Mouse (Mus musculus) lung, embryonic 15.5 days (tissue): ENCODE measurements around the gene Tet3. TPM values are rescaled to one million over a fixed set of nuclear protein-coding genes. Genes with fewer than 3 reads are reported as not detected.
A peak's percentile ranks its signal among the peaks of the same experiment; 100 is the strongest.

Experiments
- ATAC-seq: fragments of 200-750 bp; cut with Nextera tagmentation; 2 replicates; pipeline ENCODE4 v1.8.0; 2017; ENCODE audit warnings: moderate number of reproducible peaks, borderline replicate concordance; ENCODE audit not compliant: low FRiP score, low TSS enrichment; ENCODE audit errors: extremely low read depth
- H3K27ac ChIP-seq: fragments of 300-500 bp; sonication (generic); 2 replicates; pipeline ENCODE4 v1.5.1; 2015; ENCODE audit warnings: moderate library complexity, mild to moderate bottlenecking, inconsistent platforms
- H3K27me3 ChIP-seq: fragments of 300-500 bp; sonication (generic); 2 replicates; pipeline ENCODE4 v1.6.1; 2015; ENCODE audit warnings: inconsistent platforms
- H3K36me3 ChIP-seq: fragments of 300-500 bp; sonication (generic); 2 replicates; pipeline ENCODE4 v1.6.1; 2015; ENCODE audit warnings: inconsistent platforms
- H3K4me1 ChIP-seq: fragments of 300-500 bp; sonication (generic); 2 replicates; pipeline ENCODE4 v1.6.1; 2015; ENCODE audit warnings: inconsistent platforms
- H3K4me2 ChIP-seq: fragments of 300-500 bp; sonication (generic); 2 replicates; pipeline ENCODE4 v1.6.1; 2015; ENCODE audit warnings: inconsistent platforms, mild to moderate bottlenecking, moderate library complexity
- H3K4me3 ChIP-seq: fragments of 300-500 bp; sonication (generic); 2 replicates; pipeline ENCODE4 v1.5.1; 2015; ENCODE audit warnings: mild to moderate bottlenecking, inconsistent platforms
- H3K9ac ChIP-seq: fragments of 300-500 bp; sonication (generic); 2 replicates; pipeline ENCODE4 v1.6.1; 2015; ENCODE audit warnings: inconsistent platforms
- H3K9me3 ChIP-seq: fragments of 300-500 bp; sonication (generic); 2 replicates; pipeline ENCODE4 v1.6.1; 2016; ENCODE audit warnings: inconsistent platforms
- WGBS: fragments of 180-500 bp; shearing (Covaris S2); methylation state at CpG from one replicate; pipeline ENCODE4 v1.1.7; 2015; 5-methylcytosine and 5-hydroxymethylcytosine counted together
- polyA plus RNA-seq: library from polyadenylated mRNA; unstranded; fragments of >200 nt; fragmentation: Nextera tagmentation; extraction: Ambion mirVana; gene quantifications from 2 replicates; pipeline ENCODE4 v1.2.1, GENCODE M21; 2015

Gene Tet3
- polyA plus RNA-seq, 1 experiment from 2014 or later: 37.1 TPM

DNA sequence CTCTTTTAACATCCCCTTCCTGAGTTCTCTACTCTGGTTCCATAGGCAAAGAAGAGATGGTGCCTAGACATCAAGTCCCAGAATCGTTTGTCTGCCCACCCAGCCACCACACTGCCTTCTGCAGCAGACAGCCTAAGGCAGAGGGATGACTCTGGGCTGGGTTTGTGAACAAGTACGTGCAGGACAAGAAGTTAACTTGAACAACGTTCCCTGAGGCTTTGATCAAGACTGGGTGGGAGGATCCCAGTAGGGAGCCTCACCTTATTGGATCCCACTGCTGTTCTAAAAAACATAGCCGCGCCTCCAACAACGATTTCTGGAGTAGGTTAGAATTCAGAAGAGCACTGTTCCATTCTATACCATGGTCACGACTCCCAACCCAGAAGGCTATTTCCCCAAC lies 11.9 kb downstream of the Tet3 start:
- H3K4me3 ChIP-seq: no peak overlapping the region
- H3K36me3 ChIP-seq: 0 out of 2 replicates have a peak, but pooled peaks cover 5% of the 10 kb centered on the region
- H3K27me3 ChIP-seq: no peaks in the 10 kb centered on the region
- no peak overlapping the region for H3K27ac ChIP-seq
- H3K4me2 ChIP-seq: no peak overlapping the region
- 70% methylated on average over 7 of the region's 7 CpGs for WGBS
- H3K4me1 ChIP-seq: peaks cover 84% of the 10 kb centered on the region
- no peaks in the 10 kb centered on the region for H3K9me3 ChIP-seq
- ATAC-seq: no peak
- H3K9ac ChIP-seq: no peak overlapping the region

DNA sequence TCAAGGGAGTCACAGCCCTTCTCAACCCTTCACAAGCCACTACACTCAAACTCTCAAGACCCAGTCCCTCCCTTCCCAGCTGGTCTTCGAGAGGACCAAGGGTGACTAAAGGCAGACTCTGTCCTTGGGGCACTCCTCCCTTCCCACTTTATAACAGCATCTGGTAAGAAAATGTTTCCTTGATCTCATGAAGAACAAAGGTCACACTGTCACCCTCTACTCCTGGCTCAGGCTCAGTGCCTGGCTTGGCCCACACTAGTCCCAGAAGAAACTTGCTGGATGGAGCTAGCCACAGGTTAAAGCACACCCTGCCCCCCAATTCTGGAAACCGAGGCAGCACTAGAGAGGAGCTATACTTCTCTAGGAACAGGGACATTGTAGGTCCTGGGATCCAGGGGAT lies 13.1 kb downstream of the Tet3 start:
- Histone ChIP-seq H3K9ac (no peak overlapping the region), H3K4me1 (peaks cover 80% of the 10 kb centered on the region), H3K27me3 (no peaks in the 10 kb centered on the region), H3K4me2 (no peak overlapping the region), H3K4me3 (no peak overlapping the region), H3K27ac (no peak overlapping the region), H3K9me3 (no peaks in the 10 kb centered on the region), H3K36me3 (0 out of 2 replicates have a peak, but pooled peaks cover 5% of the 10 kb centered on the region)
- WGBS: 55% methylated on average over 2 of the region's 2 CpGs
- ATAC-seq: no peak

DNA sequence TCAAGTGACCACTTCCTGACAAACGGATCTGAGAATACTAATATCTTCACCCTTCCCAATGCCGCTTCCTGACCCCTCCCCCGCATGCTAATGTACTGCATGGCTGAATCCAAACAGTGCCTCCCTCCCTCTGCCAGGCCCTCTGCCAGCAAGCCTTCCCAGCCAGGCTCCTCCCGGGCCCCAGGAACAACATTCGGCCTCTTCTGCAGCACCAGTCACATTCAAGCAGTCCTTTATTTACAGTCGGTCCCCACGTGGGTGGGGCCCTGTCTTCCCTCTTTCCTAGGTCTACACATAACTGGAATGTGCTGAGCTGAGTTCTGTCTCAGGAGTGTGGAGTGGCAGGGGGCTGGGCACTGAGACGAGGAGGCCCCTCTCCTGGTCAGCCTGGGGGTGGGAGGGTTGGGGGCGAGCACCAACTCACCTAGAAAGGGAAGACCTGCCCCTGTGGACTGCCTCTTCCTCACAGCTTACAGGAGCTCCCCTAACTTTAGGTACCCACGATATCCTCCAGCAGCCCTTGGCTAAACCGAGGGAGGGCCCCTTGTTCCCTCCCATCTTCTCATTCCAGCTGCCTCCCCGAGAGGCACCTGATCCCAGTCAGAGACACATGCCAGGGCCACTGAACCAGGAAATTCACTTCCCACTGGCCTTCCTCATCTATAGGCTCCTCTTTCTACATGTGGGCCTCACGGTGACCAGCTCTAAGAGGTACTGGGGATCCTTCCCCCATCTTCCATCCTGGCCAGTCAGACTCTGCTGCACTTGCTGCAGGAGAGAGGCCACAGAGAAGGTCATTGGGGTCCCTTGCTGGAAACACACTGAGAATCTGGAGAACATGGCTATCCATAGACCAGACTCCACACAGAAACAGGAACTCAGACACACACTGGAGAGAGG lies 15.2 kb downstream of the Tet3 start:
- no peaks in the 10 kb centered on the region for H3K27me3 ChIP-seq
- H3K9me3 ChIP-seq: no peaks in the 10 kb centered on the region
- no peak overlapping the region for H3K4me3 ChIP-seq
- H3K9ac ChIP-seq: 0 out of 2 replicates have a peak overlapping the region, but pooled peaks have one; percentile 2
- WGBS: 9% methylated on average over 13 of the region's 13 CpGs
- H3K4me1 ChIP-seq: peaks cover 79% of the 10 kb centered on the region
- ATAC-seq: peak; percentile 67; the same call in 1 of the 2 replicates
- peak overlapping the region; percentile 92 for H3K27ac ChIP-seq
- H3K4me2 ChIP-seq: peak overlapping the region; percentile 63
- H3K36me3 ChIP-seq: 0 out of 2 replicates have a peak, but pooled peaks cover 5% of the 10 kb centered on the region

DNA sequence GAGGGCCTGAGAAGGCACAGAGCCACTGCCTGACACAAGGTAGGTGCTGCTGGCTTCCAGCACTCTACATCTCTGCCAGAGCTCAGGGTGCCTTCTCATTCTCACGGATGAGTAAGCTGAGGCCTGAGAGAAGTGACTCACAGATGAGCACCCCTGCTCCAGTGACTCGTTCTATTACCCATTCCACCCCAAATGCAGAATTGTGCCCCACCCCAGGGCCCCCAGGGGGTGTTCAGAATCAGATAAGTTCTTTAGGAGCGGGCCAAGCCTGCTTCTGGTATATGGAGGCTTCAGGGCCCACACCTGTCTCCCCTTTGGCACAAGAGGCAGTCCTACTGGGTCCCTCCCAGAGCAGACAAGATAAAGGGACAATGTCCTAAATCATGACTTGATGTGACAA lies 16.2 kb downstream of the Tet3 start:
- H3K27me3 ChIP-seq: no peaks in the 10 kb centered on the region
- 55% methylated on average over 3 of the region's 3 CpGs for WGBS
- peak overlapping the region; percentile 63 for H3K4me2 ChIP-seq
- no peaks in the 10 kb centered on the region for H3K9me3 ChIP-seq
- H3K4me1 ChIP-seq: peaks cover 88% of the 10 kb centered on the region
- H3K9ac ChIP-seq: no peak overlapping the region
- peak overlapping the region; percentile 92 for H3K27ac ChIP-seq
- peaks cover 8% of the 10 kb centered on the region; the same call in 1 of the 2 replicates for H3K36me3 ChIP-seq
- H3K4me3 ChIP-seq: peak overlapping the region; percentile 69; the same call in 1 of the 2 replicates
- no peak for ATAC-seq

DNA sequence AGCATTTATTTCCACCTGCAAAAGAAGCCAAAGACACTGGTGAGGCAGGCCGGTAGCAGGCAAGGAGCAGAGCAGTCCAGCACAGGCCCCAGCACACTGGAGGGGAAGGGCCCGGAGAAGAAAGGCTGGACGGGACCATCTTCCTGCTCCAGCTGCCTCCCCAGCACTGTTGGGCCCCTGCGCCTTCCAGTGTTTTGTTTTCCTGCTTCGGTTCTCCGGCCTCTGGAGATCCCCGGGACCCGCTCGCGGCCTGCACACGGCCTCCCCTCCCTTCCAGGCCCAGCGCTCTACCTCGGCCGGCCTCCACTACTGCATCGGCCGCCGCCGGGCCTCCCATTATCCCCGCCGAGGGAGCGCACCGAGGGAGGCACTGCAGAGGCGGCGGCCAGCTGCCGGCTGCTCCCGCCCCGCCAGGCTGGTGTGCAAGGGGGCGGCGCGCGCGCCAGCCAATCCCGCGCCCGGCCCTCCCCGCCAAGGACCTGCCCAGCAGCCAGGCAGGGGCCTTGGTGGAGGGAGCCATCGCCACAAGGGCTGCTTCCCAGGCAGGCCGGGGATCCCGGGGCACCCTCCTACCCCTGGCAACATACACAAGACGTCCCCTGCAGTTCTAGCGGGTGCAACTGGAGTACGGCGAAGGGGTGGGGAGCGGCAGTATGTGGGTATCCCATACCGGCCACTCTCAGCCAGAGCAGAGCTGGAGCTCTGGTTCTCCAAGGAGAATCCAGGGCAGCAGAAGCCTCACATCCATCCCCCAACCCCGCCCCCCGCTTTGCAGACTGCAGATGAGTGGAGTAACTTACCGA lies 17.4 kb downstream of the Tet3 start:
- under 1% methylated on average over 48 of the region's 48 CpGs for WGBS
- peak overlapping the region; percentile 92 for H3K27ac ChIP-seq
- peak overlapping the region; percentile 69 for H3K4me3 ChIP-seq
- no peaks in the 10 kb centered on the region for H3K27me3 ChIP-seq
- peak; percentile 93 for ATAC-seq
- peak overlapping the region; percentile 75 for H3K9ac ChIP-seq
- peak overlapping the region; percentile 63 for H3K4me2 ChIP-seq
- H3K36me3 ChIP-seq: peaks cover 11% of the 10 kb centered on the region; the same call in 1 of the 2 replicates
- no peaks in the 10 kb centered on the region for H3K9me3 ChIP-seq
- H3K4me1 ChIP-seq: peaks cover 82% of the 10 kb centered on the region

DNA sequence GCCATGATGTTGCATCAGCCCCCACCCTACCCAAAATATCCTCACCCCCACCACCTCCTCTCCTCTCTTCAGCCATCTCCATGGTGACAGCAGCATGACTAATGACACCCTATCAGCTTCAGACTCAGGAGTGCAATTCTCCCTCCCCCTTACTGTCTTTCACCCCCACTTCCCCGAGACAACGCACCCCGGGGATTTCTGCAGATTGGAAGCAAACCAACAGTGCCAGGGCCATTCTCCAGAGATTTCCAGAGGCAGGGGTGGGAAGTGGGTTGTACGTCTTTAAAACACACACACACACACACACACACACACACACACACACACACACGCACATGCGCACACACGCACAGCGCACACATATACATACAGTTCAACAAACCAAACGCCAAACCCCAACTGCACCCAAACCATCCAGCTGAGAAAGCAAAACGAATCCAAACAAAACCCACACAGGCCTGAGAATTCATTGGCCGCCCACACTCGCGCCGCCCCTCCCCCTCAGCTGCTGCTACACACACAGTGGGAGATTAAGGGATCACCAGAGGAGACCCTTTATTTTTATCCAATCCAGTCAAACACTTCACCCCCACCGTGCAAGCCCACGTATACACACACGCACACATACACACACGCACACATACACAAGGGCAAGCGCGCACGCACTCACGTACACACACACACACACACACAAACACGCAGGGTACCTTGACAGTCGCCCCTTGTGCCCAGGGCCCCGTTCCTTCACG lies 18.2 kb downstream of the Tet3 start:
- Histone ChIP-seq H3K4me1 (peaks cover 74% of the 10 kb centered on the region), H3K4me2 (peak overlapping the region; percentile 63), H3K27ac (peak overlapping the region; percentile 92), H3K36me3 (peaks cover 13% of the 10 kb centered on the region; the same call in 1 of the 2 replicates), H3K9ac (peak overlapping the region; percentile 75), H3K9me3 (no peaks in the 10 kb centered on the region), H3K4me3 (peak overlapping the region; percentile 69), H3K27me3 (no peaks in the 10 kb centered on the region)
- peak; percentile 39 for ATAC-seq
- 7% methylated on average over 26 of the region's 26 CpGs for WGBS

DNA sequence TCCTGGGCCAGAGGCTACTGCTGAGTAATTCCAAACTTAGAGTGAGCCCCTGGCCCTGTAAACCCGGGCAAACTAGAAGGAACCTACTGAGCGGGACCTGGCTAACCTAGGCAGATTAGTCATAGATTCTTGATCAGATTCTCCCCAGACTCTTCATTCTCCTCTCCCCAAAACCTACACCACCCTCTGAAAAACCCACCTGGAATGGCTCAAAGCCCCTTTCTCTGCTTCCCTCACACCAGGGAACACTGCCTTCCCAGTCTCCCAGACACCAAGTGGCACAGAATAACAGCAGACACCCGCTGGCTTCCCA lies 18.7 kb downstream of the Tet3 start:
- H3K9ac ChIP-seq: peak overlapping the region; percentile 75
- no peak for ATAC-seq
- H3K4me1 ChIP-seq: peaks cover 72% of the 10 kb centered on the region
- H3K27me3 ChIP-seq: no peaks in the 10 kb centered on the region
- 0 out of 2 replicates have a peak overlapping the region, but pooled peaks have one; percentile 92 for H3K27ac ChIP-seq
- peaks cover 14% of the 10 kb centered on the region; the same call in 1 of the 2 replicates for H3K36me3 ChIP-seq
- H3K4me2 ChIP-seq: peak overlapping the region; percentile 63
- 38% methylated on average over 3 of the region's 3 CpGs for WGBS
- H3K4me3 ChIP-seq: peak overlapping the region; percentile 69
- H3K9me3 ChIP-seq: no peaks in the 10 kb centered on the region

DNA sequence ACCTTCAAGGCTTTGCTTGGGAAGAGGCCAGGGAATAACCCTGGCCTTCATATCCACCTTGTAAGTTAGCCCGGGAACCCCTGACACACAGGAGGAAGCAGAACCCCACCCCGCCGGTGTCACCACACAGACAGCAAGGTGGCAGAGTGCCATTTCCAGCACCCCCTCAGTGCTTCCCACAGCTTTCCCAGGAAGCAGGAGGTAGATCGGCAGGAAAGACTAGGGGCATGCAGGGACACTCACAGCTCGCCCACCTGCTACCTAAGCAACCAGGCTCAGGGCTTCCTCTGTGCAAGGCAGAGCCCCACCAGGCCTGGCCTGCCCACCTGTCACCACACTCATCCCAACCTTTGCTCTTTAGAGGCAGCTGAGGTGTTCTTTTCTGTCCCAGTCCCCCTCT lies 19.1 kb downstream of the Tet3 start:
- Histone ChIP-seq H3K27me3 (no peaks in the 10 kb centered on the region), H3K4me1 (peaks cover 72% of the 10 kb centered on the region), H3K36me3 (peaks cover 11% of the 10 kb centered on the region; the same call in 1 of the 2 replicates), H3K9ac (peak overlapping the region; percentile 75; the same call in 1 of the 2 replicates), H3K4me3 (peak overlapping the region; percentile 69; the same call in 1 of the 2 replicates), H3K9me3 (no peaks in the 10 kb centered on the region), H3K4me2 (peak overlapping the region; percentile 63), H3K27ac (0 out of 2 replicates have a peak overlapping the region, but pooled peaks have one; percentile 92)
- 64% methylated on average over 5 of the region's 5 CpGs for WGBS
- ATAC-seq: no peak

DNA sequence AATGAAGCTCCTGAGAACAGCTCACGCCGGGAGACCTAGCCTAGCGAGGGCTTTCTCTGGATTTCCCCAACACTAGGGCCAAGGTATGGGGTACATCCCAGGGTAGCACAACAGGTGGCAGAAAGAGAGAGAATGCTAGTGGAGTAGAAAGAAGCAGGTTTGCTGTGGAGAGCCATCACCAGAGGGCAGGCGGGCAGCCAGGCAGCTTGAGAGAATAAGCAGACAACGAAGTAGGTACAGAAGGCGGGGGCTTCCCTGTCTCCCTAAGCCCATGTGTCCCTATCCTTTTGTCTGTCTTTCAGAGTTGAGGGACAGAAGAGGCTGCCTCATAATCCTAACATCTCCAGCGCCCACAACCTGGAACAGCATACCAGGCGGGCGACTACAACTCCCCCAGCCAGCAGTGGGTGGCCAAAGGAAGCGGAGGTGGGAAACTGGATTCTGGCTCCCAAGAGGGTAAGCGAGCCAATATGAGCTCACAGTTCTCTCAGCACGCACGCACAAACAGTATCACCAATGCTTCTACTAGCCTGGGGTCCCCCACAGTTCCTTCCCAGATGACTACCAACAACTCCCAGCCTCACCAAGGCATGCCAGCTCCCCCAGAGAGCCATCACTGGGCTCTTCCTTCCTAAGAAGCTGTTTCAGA lies 19.6 kb downstream of the Tet3 start:
- Histone ChIP-seq H3K36me3 (peaks cover 11% of the 10 kb centered on the region; the same call in 1 of the 2 replicates), H3K27me3 (no peaks in the 10 kb centered on the region), H3K4me2 (peak overlapping the region; percentile 63; the same call in 1 of the 2 replicates), H3K27ac (no peak overlapping the region), H3K9me3 (no peaks in the 10 kb centered on the region), H3K9ac (no peak overlapping the region), H3K4me1 (peaks cover 69% of the 10 kb centered on the region), H3K4me3 (no peak overlapping the region)
- no peak for ATAC-seq
- WGBS: 86% methylated on average over 13 of the region's 13 CpGs

DNA sequence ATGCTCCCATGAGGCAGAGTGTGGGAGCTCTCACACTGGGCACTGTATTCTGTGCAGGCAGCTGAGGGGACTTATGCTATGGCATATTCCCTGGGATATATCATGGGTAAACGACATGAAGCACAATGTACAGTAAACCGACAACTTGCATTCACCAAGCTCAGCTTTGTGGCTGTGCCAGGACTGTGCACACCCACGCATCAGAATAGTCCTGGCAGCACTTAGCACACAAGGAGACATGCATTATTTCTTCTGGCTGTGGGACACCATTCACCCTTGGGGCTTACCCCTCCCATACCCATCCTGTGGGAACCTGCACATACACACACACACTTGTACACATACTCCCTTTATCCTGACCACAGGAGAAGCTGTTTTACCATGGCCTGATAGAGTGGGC lies 20.3 kb downstream of the Tet3 start:
- Histone ChIP-seq H3K27me3 (no peaks in the 10 kb centered on the region), H3K36me3 (peaks cover 11% of the 10 kb centered on the region; the same call in 1 of the 2 replicates), H3K4me1 (peaks cover 69% of the 10 kb centered on the region), H3K9me3 (no peaks in the 10 kb centered on the region), H3K4me2 (peak overlapping the region; percentile 63; the same call in 1 of the 2 replicates), H3K27ac (no peak overlapping the region), H3K4me3 (no peak overlapping the region), H3K9ac (no peak overlapping the region)
- no peak for ATAC-seq
- 79% methylated on average over 3 of the region's 3 CpGs for WGBS

DNA sequence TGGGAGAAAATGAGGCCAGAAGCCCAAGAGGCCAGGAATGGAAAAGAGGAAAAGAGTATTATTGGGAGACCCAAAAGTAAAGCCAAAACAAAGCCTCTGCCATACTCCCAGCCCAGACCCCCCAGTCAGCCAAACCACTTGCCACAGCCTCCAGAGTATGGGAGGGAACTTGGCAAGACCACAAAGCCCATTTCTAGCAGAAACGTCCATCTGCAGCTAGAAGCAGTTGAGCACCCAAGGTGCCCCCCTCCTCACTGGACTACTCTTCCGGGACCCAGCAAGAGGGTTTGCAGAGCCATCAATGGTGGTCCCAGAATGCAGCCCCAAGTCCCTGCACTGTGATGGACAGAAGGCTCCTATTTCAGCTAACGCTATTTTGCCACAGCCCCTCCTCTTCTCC lies 21.1 kb downstream of the Tet3 start:
- Histone ChIP-seq H3K9ac (no peak overlapping the region), H3K4me2 (no peak overlapping the region), H3K27ac (no peak overlapping the region), H3K4me3 (no peak overlapping the region), H3K36me3 (peaks cover 11% of the 10 kb centered on the region; the same call in 1 of the 2 replicates), H3K4me1 (peaks cover 67% of the 10 kb centered on the region), H3K27me3 (no peaks in the 10 kb centered on the region), H3K9me3 (no peaks in the 10 kb centered on the region)
- WGBS: 44% methylated on average over 3 of the region's 3 CpGs
- ATAC-seq: no peak
